Mouse (Mus musculus) bone marrow, adult 2 months (tissue): ENCODE measurements at regions not wholly inside any gene's neighbourhood (a gene's known extent, or its start where the extent isn't known, plus 50 kb on each side); places are given as distances from the start of the nearest gene placed in this dataset.

Source experiments
- CTCF ChIP-seq: fragments of 200-500 bp; IDR thresholded peaks from 2 replicates; pipeline ENCODE4 v1.5.1; 2011; ENCODE audit warnings: low read length, control low read depth; ENCODE audit not compliant: control insufficient read depth, insufficient read depth
- POLR2A ChIP-seq: fragments of 200-500 bp; IDR thresholded peaks from 2 replicates; pipeline ENCODE4 v1.6.1; 2011; ENCODE audit warnings: low read depth, mild to moderate bottlenecking, control low read depth, low read length, borderline replicate concordance; ENCODE audit not compliant: control insufficient read depth

- TF ChIP-seq POLR2A, result no peak
- TF ChIP-seq CTCF, result peak; percentile 26; the same call in 1 of the 2 replicates
Measured at GRCm38 (mm10) chr1:89342794-89343193, 111.8 kb upstream of the Agap1 start.
